Mouse (Mus musculus) gastrocnemius, postnatal 36 days (tissue): ENCODE measurements around the gene Medag. TPM values are rescaled to one million over a fixed set of nuclear protein-coding genes. Genes with fewer than 3 reads are reported as not detected.

ENCODE experiments used
- DNase-seq, 2 experiments: peaks; one replicate each; pipeline ENCODE4 v3.0.0; 2022
- intact Hi-C: fragments of 180-260 bp; cut with DNase I; formaldehyde crosslinking; loops from one replicate; pipeline ENCODE4 v1.15.1; 2025
- total RNA-seq, 2 experiments: library from RNA; stranded (reverse); gene quantifications; 2 replicates each; pipeline ENCODE4 v1.2.3; 2021

Medag gene
- total RNA-seq, 2 experiments from 2014 or later = 14.9 to 15.1 TPM

GRCm38 (mm10) chr5:149426525-149426924 is 15.0 kb downstream of the Medag start:
- intact Hi-C loops = no loop called here
- DNase-seq = no peak

- no peak for DNase-seq
- intact Hi-C loops = no loop called here
Measured at GRCm38 (mm10) chr5:149427277-149428060, 15.9 kb downstream of the Medag start.

- intact Hi-C loops = no loop called here
- no peak for DNase-seq
Measured at GRCm38 (mm10) chr5:149428347-149428746, 16.8 kb downstream of the Medag start.

GRCm38 (mm10) chr5:149428810-149429255 is 17.3 kb downstream of the Medag start:
- intact Hi-C loops = no loop called here
- peak; percentile 66 to 73 for DNase-seq

- intact Hi-C loops = no loop called here
- DNase-seq = no peak
Measured at GRCm38 (mm10) chr5:149429541-149429940, 18.0 kb downstream of the Medag start.

- DNase-seq = no peak
- intact Hi-C loops = no loop called here
Measured at GRCm38 (mm10) chr5:149430943-149431342, 19.4 kb downstream of the Medag start.

GRCm38 (mm10) chr5:149433618-149434017 is 22.1 kb downstream of the Medag start:
- intact Hi-C loops = no loop called here
- DNase-seq = no peak

GRCm38 (mm10) chr5:149434141-149434690 is 22.7 kb downstream of the Medag start:
- no peak for DNase-seq
- intact Hi-C loops = no loop called here

- DNase-seq = no peak
- intact Hi-C loops = no loop called here
Measured at GRCm38 (mm10) chr5:149436541-149436940, 25.0 kb downstream of the Medag start.

GRCm38 (mm10) chr5:149437150-149437549 is 25.6 kb downstream of the Medag start:
- intact Hi-C loops = no loop called here
- no peak for DNase-seq

- intact Hi-C loops = no loop called here
Measured at GRCm38 (mm10) chr5:149439531-149440179, 28.1 kb downstream of the Medag start, which contains the start of gene Tex26. TSS of gene Tex26 (plus strand) at chr5:149439660.

GRCm38 (mm10) chr5:149440180-149440573 is 28.6 kb downstream of the Medag start:
- intact Hi-C loops = no loop called here

More at GRCm38 (mm10) chr5:149439531-149440179, 28.1 kb downstream of the Medag start, which contains the start of gene Tex26:
- peak; percentile 34 to 50 for DNase-seq

GRCm38 (mm10) chr5:149441646-149442276 is 30.2 kb downstream of the Medag start:
- DNase-seq = no peak
- intact Hi-C loops = no loop called here

More at GRCm38 (mm10) chr5:149440180-149440573, 28.6 kb downstream of the Medag start:
- peak; percentile 45 to 50 for DNase-seq

GRCm38 (mm10) chr5:149442277-149442660 is 30.7 kb downstream of the Medag start:
- intact Hi-C loops = no loop called here
- DNase-seq = no peak

GRCm38 (mm10) chr5:149444451-149444850 is 32.9 kb downstream of the Medag start:
- intact Hi-C loops = no loop called here

GRCm38 (mm10) chr5:149446495-149446894 is 34.9 kb downstream of the Medag start:
- intact Hi-C loops = no loop called here

More at GRCm38 (mm10) chr5:149444451-149444850, 32.9 kb downstream of the Medag start:
- DNase-seq = no peak

GRCm38 (mm10) chr5:149447733-149448132 is 36.2 kb downstream of the Medag start:
- intact Hi-C loops = no loop called here
- DNase-seq = no peak

More at GRCm38 (mm10) chr5:149446495-149446894, 34.9 kb downstream of the Medag start:
- no peak for DNase-seq

GRCm38 (mm10) chr5:149449406-149449805 is 37.9 kb downstream of the Medag start:
- intact Hi-C loops = no loop called here
- no peak for DNase-seq

GRCm38 (mm10) chr5:149451209-149451681 is 39.7 kb downstream of the Medag start:
- no peak for DNase-seq
- intact Hi-C loops = loop anchor here (5.0 kb wide), 1 partner anchor 76 kb away; the partner anchor contains the start of gene Wdr95

- intact Hi-C loops = loop anchor here (5.0 kb wide), 1 partner anchor 73 kb away; the partner anchor contains the start of gene Wdr95
- DNase-seq = peak; percentile 63 to 65
Measured at GRCm38 (mm10) chr5:149454281-149454680, 42.7 kb downstream of the Medag start.
